Mouse (Mus musculus) activated CD4-positive, CD25-positive, alpha-beta regulatory T cell, adult 4 months (primary cell): ENCODE data around the gene Atp11c. TPM values are rescaled to one million over a fixed set of nuclear protein-coding genes. Genes with fewer than 3 reads are reported as not detected.

ENCODE experiments used
- ATAC-seq: one replicate; pipeline ENCODE4 v1.8.0; 2017
- polyA plus RNA-seq, 2 experiments: library from polyadenylated mRNA; unstranded; fragments of 100-300 nt; shearing (Covaris generic); gene quantifications; one replicate each; pipeline ENCODE4 v1.2.1; 2017

The Atp11c gene
- polyA plus RNA-seq, result 10 to 100 TPM in 1 of 2 experiments, 1 to 10 TPM in 1; 9.3 to 11.0 TPM

- ATAC-seq, result no peak
Observed at GRCm38 (mm10) chrX:60592598-60592997, at the start of gene Atp11c. Gene Atp11c (minus strand): TSS chrX:60592698.

GRCm38 (mm10) chrX:60609202-60609601, 16.7 kb upstream of the Atp11c start:
- ATAC-seq, result no peak

DNA sequence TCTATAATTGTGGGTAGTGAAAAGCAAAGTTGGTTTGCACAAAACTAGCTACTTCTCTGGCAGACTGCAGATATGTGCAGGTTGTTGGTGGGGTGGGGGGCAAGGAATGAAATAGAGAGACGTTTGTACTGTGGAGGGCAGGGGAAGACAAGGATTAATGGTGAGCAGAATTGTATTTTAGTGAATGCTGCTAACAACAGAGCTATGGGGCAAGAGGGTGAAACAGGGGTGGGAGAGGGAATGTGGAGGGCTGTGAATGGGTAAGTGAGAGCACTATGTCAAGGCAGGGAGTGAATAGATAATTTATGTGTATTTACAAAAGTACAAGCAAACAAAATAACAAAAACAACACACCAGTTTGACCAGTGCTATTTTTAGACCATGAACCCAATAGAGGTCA, 22.0 kb downstream of the Atp11c start:
- ATAC-seq, result no peak

- no peak for ATAC-seq
Observed at GRCm38 (mm10) chrX:60569047-60569446, 23.5 kb downstream of the Atp11c start.

- no peak for ATAC-seq
Observed at GRCm38 (mm10) chrX:60555242-60555641, 37.3 kb downstream of the Atp11c start.

GRCm38 (mm10) chrX:60547444-60548304, 44.8 kb downstream of the Atp11c start:
- ATAC-seq, result no peak

DNA sequence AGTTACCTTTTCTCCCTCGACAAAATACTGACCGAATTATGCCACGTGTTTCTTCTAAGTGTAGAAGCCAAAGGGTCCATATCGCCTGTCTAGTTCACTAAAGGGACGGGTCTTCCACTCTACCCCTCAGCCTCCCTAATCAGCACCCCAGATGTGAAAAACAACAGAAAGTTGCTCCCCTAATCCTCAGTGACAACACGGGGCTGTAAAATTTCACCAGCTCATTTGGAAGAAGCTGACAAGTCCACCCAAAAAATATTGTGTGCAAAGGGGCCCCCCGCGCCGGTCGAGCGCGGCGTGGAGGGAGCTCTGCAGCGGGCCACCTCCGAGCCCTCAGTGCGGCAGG, 45.4 kb downstream of the Atp11c start:
- no peak for ATAC-seq

GRCm38 (mm10) chrX:60545906-60546305, 46.6 kb downstream of the Atp11c start:
- no peak for ATAC-seq

- ATAC-seq, result no peak
Observed at GRCm38 (mm10) chrX:60545444-60545843, 47.1 kb downstream of the Atp11c start.

GRCm38 (mm10) chrX:60544098-60544497, 48.4 kb downstream of the Atp11c start:
- no peak for ATAC-seq

DNA sequence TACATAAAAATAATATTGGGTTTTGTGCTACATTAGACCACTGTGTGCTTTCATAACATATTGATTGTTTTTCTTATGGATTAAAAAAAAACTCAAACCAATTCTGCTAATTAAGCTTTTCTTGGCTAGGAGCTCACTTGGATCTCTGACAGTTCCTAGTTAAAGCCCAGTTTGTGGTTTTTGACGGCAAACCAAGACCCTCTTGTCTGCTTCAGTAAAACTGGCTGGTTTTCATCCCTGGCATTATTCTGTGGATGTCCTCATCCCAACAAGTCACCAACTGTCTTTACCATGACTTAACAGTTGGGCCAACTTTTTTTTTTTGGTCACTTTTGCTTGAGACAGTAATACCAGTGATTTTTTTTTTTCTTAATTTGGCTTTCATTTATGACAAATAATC, 49.6 kb downstream of the Atp11c start:
- ATAC-seq, result no peak

- no peak for ATAC-seq
Observed at GRCm38 (mm10) chrX:60539149-60539548, 53.3 kb downstream of the Atp11c start, which contains the start of gene Gm7073. Gene Gm7073 (minus strand): TSS chrX:60539249.

DNA sequence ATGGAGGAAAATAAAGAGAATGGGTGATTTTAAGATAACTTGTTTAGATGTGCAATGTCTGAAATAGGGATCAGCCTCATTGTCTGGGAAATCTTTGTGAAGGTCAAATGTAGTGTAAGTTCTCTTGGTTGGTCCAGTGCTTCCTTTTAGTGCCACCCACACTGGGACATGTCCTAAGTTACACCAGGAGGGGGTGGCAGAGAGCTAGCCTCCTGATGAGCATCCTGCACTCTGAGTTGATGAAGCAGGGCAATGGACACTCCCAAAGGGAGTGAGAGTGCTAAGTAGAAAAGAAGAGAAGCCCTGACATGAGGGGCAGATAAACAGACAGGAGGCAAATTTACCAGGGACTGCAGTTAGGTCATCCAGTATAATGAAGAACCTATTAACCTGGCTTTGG, 88.5 kb downstream of the Atp11c start:
- ATAC-seq, result no peak

DNA sequence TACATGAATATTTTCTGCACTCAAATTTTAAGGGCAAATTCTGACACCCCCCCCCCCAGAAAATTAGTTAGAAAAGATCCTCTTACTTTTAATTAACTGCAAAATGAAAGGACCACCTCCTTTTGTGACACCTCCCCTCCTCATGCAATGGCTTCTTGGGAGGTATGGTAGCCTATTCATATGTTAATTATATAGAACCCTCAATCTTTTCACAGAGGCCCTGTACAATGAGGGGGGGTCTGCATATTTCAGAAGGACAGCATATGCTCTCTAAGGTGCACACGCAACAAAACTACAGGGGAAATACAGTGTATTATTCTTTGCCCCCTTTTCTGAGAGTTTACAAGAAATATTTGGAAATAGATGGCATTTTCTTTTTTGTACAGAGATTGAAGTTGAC, 94.7 kb downstream of the Atp11c start:
- no peak for ATAC-seq

- ATAC-seq, result no peak
Observed at GRCm38 (mm10) chrX:60495308-60495707, 97.2 kb downstream of the Atp11c start.

- ATAC-seq, result no peak
Observed at GRCm38 (mm10) chrX:60463786-60464185, 128.7 kb downstream of the Atp11c start.

- no peak for ATAC-seq
Observed at GRCm38 (mm10) chrX:60414563-60415111, 177.9 kb downstream of the Atp11c start.

DNA sequence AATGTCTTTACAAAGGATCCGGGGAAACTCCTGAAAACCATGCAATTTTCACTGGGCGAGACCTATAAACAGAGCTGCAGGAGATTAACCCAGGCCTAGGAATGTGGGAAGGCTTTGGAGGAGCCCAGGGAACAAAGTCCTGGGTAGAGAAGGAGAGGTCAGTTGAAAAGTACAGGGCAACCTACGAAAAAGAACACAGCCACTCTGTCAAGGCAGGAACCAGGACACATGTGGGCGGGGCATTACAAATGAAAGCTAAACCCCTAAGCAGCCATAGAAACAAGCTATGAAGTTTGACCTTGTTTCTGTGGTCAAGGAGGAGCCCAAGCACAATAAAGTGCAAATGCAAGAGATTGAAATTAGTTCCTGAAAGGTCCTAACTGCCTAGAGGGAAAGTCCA, 186.8 kb downstream of the Atp11c start:
- ATAC-seq, result no peak

- ATAC-seq, result peak; percentile 91
Observed at GRCm38 (mm10) chrX:60404668-60405044, 187.8 kb downstream of the Atp11c start.

GRCm38 (mm10) chrX:60403764-60404667, 188.5 kb downstream of the Atp11c start:
- ATAC-seq, result peak; percentile 37

GRCm38 (mm10) chrX:60403062-60403763, 189.3 kb downstream of the Atp11c start:
- ATAC-seq, result no peak

DNA sequence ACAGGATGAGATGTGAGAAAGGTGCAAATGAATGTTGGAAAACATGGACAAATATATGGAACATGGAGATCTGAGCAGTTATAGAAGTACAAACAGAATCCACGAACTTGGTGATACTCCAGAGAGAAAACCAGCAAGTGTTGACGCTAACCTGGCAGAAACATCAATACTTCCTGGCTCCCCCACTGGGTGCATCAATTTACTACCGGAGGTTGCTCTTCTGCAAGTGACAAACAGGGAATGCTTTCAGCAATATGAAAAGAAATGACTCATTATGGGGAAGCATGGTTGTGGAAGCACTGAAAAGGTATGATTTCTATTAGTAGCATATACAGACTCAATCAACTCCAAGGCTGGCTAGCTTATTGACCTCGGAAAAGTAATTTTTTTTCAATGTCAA, 198.2 kb downstream of the Atp11c start:
- no peak for ATAC-seq

- ATAC-seq, result no peak
Observed at GRCm38 (mm10) chrX:60386852-60387251, 205.6 kb downstream of the Atp11c start.
